9 mouse cellular contexts compared by ENCODE assay signal in genomic region chr9:43221643-43222428, GRCm38 (mm10). TPM values are rescaled to one million over a fixed set of nuclear protein-coding genes. Genes with fewer than 3 reads are reported as not detected.
DNase-seq lines count a peak whose midpoint lies in the region; ATAC-seq and TF ChIP-seq lines count a peak whose summit lies in the region.
"Had no signal": no experiment of that assay in that cellular context is flagged by ENCODE, and none has a peak within 500 bp of the region (broad histone marks: within the 10 kb centered on the region; RNA-seq: fewer than 3 reads in every experiment).

No protein-coding gene starts in this region.

- H3K27me3 ChIP-seq in embryonic facial prominence, embryonic 11.5 days (ENCODE audit: control insufficient read depth, insufficient read depth, low read length) = no peaks in the 10 kb centered on the region
- no peaks in the 10 kb centered on the region for H3K27me3 ChIP-seq in kidney, postnatal 0 days (ENCODE audit: insufficient read depth, low read length)
- no peaks in the 10 kb centered on the region for H3K27me3 ChIP-seq in liver, embryonic 13.5 days
- no peaks in the 10 kb centered on the region for H3K27me3 ChIP-seq in neural tube, embryonic 13.5 days
- no peaks in the 10 kb centered on the region for H3K27me3 ChIP-seq in thymus, adult 2 months (ENCODE audit: control insufficient read depth, insufficient read depth, low read length)

- 31% methylated on average over 18 of the region's 18 CpGs for WGBS in embryonic facial prominence, embryonic 11.5 days
- 49% methylated on average over 18 of the region's 18 CpGs for WGBS in kidney, postnatal 0 days
- WGBS in liver, embryonic 13.5 days (ENCODE audit: insufficient replicate concordance) = 55% methylated on average over 18 of the region's 18 CpGs
- 40% methylated on average over 18 of the region's 18 CpGs for WGBS in neural tube, embryonic 13.5 days
- 68% methylated on average over 18 of the region's 18 CpGs for WGBS in thymus, adult 2 months

- no peak overlapping the region for H3K9ac ChIP-seq in embryonic facial prominence, embryonic 11.5 days (replicated peaks; ENCODE audit: low read length)
- H3K9ac ChIP-seq in kidney, postnatal 0 days (ENCODE audit: low read depth, low read length) = no peak overlapping the region
- no peak overlapping the region for H3K9ac ChIP-seq in liver, embryonic 13.5 days
- H3K9ac ChIP-seq in neural tube, embryonic 13.5 days = no peak overlapping the region

- no peaks in the 10 kb centered on the region for H3K9me3 ChIP-seq in embryonic facial prominence, embryonic 11.5 days (replicated peaks; ENCODE audit: control insufficient read depth, low read length)
- H3K9me3 ChIP-seq in kidney, postnatal 0 days (replicated peaks; ENCODE audit: low read length) = no peaks in the 10 kb centered on the region
- H3K9me3 ChIP-seq in liver, embryonic 13.5 days (replicated peaks) = no peaks in the 10 kb centered on the region
- H3K9me3 ChIP-seq in neural tube, embryonic 13.5 days = no peaks in the 10 kb centered on the region

- H3K27ac ChIP-seq in embryonic facial prominence, embryonic 11.5 days (replicated peaks; ENCODE audit: low read depth, low read length) = no peak overlapping the region
- no peak overlapping the region for H3K27ac ChIP-seq in kidney, postnatal 0 days
- H3K27ac ChIP-seq in liver, embryonic 13.5 days = no peak overlapping the region
- H3K27ac ChIP-seq in neural tube, embryonic 13.5 days (replicated peaks) = no peak overlapping the region
- H3K27ac ChIP-seq in thymus, adult 2 months (ENCODE audit: control insufficient read depth, insufficient read depth, low read length) = no peak overlapping the region

- DNase-seq in 416B (ENCODE audit: low read depth) = peak; percentile 84
- DNase-seq in adrenal gland, postnatal 10 days = peak; percentile 93
- peak; percentile 95 for DNase-seq in embryonic facial prominence, embryonic 11.5 days (ENCODE audit: low spot score)
- DNase-seq in kidney, postnatal 0 days (ENCODE audit: low spot score) = peak; percentile 92
- peak; percentile 68 for DNase-seq in liver, embryonic 13.5 days
- peak; percentile 76 for DNase-seq in thymus, adult 2 months

- ATAC-seq in embryonic facial prominence, embryonic 11.5 days (replicated peaks; ENCODE audit: insufficient number of reproducible peaks, low FRiP score, low TSS enrichment, low read depth) = 0 out of 2 replicates have a peak, but pooled peaks have one; percentile 40
- ATAC-seq in granulocyte monocyte progenitor cell, adult 5-6 weeks (replicated peaks; ENCODE audit: poor library complexity, severe bottlenecking) = peak; percentile 83
- ATAC-seq in kidney, postnatal 0 days (replicated peaks; ENCODE audit: low FRiP score, low read depth) = peak; percentile 41
- no peak for ATAC-seq in liver, embryonic 13.5 days (ENCODE audit: low read depth)
- peak; percentile 80; the same call in 1 of the 2 replicates for ATAC-seq in neural tube, embryonic 13.5 days (ENCODE audit: low read depth)

- H3K4me3 ChIP-seq in embryonic facial prominence, embryonic 11.5 days (ENCODE audit: low read depth, low read length) = no peak overlapping the region
- no peak overlapping the region for H3K4me3 ChIP-seq in kidney, postnatal 0 days (replicated peaks; ENCODE audit: low read depth, low read length)
- no peak overlapping the region for H3K4me3 ChIP-seq in liver, embryonic 13.5 days (replicated peaks)
- H3K4me3 ChIP-seq in neural tube, embryonic 13.5 days = no peak overlapping the region
- no peak overlapping the region for H3K4me3 ChIP-seq in thymus, adult 2 months (ENCODE audit: control insufficient read depth, insufficient read depth, low read length)
- H3K4me3 ChIP-seq: erythroblast, embryonic 14.5 days had no signal

- no peak overlapping the region for H3K4me2 ChIP-seq in embryonic facial prominence, embryonic 11.5 days (ENCODE audit: low read depth, low read length)
- no peak overlapping the region for H3K4me2 ChIP-seq in kidney, postnatal 0 days (ENCODE audit: low read length)
- no peak overlapping the region for H3K4me2 ChIP-seq in liver, embryonic 13.5 days
- H3K4me2 ChIP-seq in neural tube, embryonic 13.5 days = no peak overlapping the region

- TF ChIP-seq CTCF in kidney, postnatal 0 days (IDR thresholded peaks at IDR 0.05; ENCODE audit: low read depth) = peak; percentile 98
- no peak for TF ChIP-seq CTCF in thymus, adult 2 months (IDR thresholded peaks at IDR 0.05; ENCODE audit: borderline replicate concordance, control insufficient read depth, extremely low read depth, insufficient read depth, low read length, poor library complexity)

- H3K36me3 ChIP-seq in embryonic facial prominence, embryonic 11.5 days (replicated peaks; ENCODE audit: control insufficient read depth, insufficient read depth, low read depth, low read length) = no peaks in the 10 kb centered on the region
- H3K36me3 ChIP-seq in kidney, postnatal 0 days (ENCODE audit: insufficient read depth, low read length) = peaks cover 8% of the 10 kb centered on the region
- peaks cover 55% of the 10 kb centered on the region for H3K36me3 ChIP-seq in liver, embryonic 13.5 days
- no peaks in the 10 kb centered on the region for H3K36me3 ChIP-seq in neural tube, embryonic 13.5 days
- no peaks in the 10 kb centered on the region for H3K36me3 ChIP-seq in thymus, adult 2 months (ENCODE audit: control insufficient read depth, insufficient read depth, low read length)

- H3K4me1 ChIP-seq in embryonic facial prominence, embryonic 11.5 days (ENCODE audit: control insufficient read depth, insufficient read depth, low read length) = no peaks in the 10 kb centered on the region; the same call in 1 of the 2 replicates
- H3K4me1 ChIP-seq in kidney, postnatal 0 days (replicated peaks; ENCODE audit: insufficient read depth, low read length) = peaks cover 23% of the 10 kb centered on the region
- peaks cover 34% of the 10 kb centered on the region for H3K4me1 ChIP-seq in liver, embryonic 13.5 days (replicated peaks)
- peaks cover 9% of the 10 kb centered on the region for H3K4me1 ChIP-seq in neural tube, embryonic 13.5 days (replicated peaks)
- no peaks in the 10 kb centered on the region for H3K4me1 ChIP-seq in thymus, adult 2 months (replicated peaks; ENCODE audit: control insufficient read depth, insufficient read depth, low read length)

- TF ChIP-seq POLR2A in thymus, adult 2 months (IDR thresholded peaks at IDR 0.05; ENCODE audit: control insufficient read depth, extremely low read depth, insufficient read depth, low read length, poor library complexity) = no peak

RNA-seq across cellular contexts. Expression of gene Pou2f3, which starts 11.7 kb away (rescaled TPM):
- not detected for total RNA-seq in adrenal gland, postnatal 10 days (2021)
- polyA plus RNA-seq in embryonic facial prominence, embryonic 11.5 days (2014; fragmentation: Nextera tagmentation; extraction: Ambion mirVana) = 0.11 TPM in 1 of 2 replicates, not detected in the other
- not detected in 2 replicates for total RNA-seq in granulocyte monocyte progenitor cell, adult 5-6 weeks (2014; fragmentation: Nextera tagmentation)
- total RNA-seq in granulocyte monocyte progenitor cell, adult 5-6 weeks (2017) = not detected in 2 replicates
- polyA plus RNA-seq in kidney, postnatal 0 days (2015; fragmentation: Nextera tagmentation; extraction: Ambion mirVana) = 0.41 and 0.47 TPM in 2 replicates
- polyA plus RNA-seq in liver, embryonic 13.5 days (2015; fragmentation: Nextera tagmentation; extraction: Ambion mirVana) = not detected in 2 replicates
- not detected in 2 replicates for polyA plus RNA-seq in neural tube, embryonic 13.5 days (2015; fragmentation: Nextera tagmentation; extraction: Ambion mirVana)
- 1.3 and 1.7 TPM in 2 replicates for polyA plus RNA-seq in thymus, adult 2 months (2012; rRNA removed)
- polyA plus RNA-seq: erythroblast, embryonic 14.5 days had no signal

RNA-seq across cellular contexts. Expression of gene Oaf, which starts 17.9 kb away (rescaled TPM):
- 10 to 100 TPM; 24.8 to 46.9 TPM for total RNA-seq in adrenal gland, postnatal 10 days (2021)
- polyA plus RNA-seq in embryonic facial prominence, embryonic 11.5 days (2014; fragmentation: Nextera tagmentation; extraction: Ambion mirVana) = 73.3 and 73.5 TPM in 2 replicates
- 11.1 and 14.2 TPM in 2 replicates for total RNA-seq in granulocyte monocyte progenitor cell, adult 5-6 weeks (2014; fragmentation: Nextera tagmentation)
- 7.1 and 11.6 TPM in 2 replicates for total RNA-seq in granulocyte monocyte progenitor cell, adult 5-6 weeks (2017)
- 57.2 and 62.9 TPM in 2 replicates for polyA plus RNA-seq in kidney, postnatal 0 days (2015; fragmentation: Nextera tagmentation; extraction: Ambion mirVana)
- polyA plus RNA-seq in liver, embryonic 13.5 days (2015; fragmentation: Nextera tagmentation; extraction: Ambion mirVana) = 27.4 and 29.3 TPM in 2 replicates
- polyA plus RNA-seq in neural tube, embryonic 13.5 days (2015; fragmentation: Nextera tagmentation; extraction: Ambion mirVana) = 17.3 and 21.1 TPM in 2 replicates
- 10.2 and 10.8 TPM in 2 replicates for polyA plus RNA-seq in thymus, adult 2 months (2012; rRNA removed)
